26 mouse cellular contexts compared by ENCODE assay signal in the genomic region with DNA sequence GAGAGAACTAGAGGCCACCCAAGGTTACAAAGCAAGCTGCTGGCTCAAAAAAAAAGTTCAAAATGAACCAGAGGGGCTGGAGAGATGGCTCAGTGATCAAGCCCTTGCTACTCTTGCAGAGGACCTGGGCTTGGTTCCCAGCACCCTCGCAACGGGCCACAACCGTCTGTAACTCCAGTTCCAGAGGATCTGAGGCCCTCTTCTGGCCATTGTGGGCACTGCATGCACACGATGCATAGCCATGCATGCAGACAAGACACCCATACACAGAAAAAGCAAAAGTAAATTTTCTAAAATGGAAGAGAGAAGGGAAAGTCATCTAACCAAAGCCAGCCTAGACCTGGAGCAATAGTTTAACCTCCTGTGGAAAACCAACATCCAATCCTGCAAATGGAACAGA.
A peak's percentile ranks its signal among the peaks of the same experiment; 100 is the strongest.
DNase-seq lines count a peak whose midpoint lies in the region; ATAC-seq and TF ChIP-seq lines count a peak whose summit lies in the region.
"Had no signal": no experiment of that assay in that cellular context is flagged by ENCODE, and none has a peak within 500 bp of the region (broad histone marks: within the 10 kb centered on the region; RNA-seq: fewer than 3 reads in every experiment).

No protein-coding gene starts in this region.

- TF ChIP-seq RAD21 in CH12.LX (IDR thresholded peaks at IDR 0.05; ENCODE audit: low read depth, low read length) = no peak

- TF ChIP-seq CTCF in hindbrain, postnatal 0 days (IDR thresholded peaks at IDR 0.05; ENCODE audit: low read depth) = peak; percentile 15; the same call in 1 of the 2 replicates
- peak; percentile 19; the same call in 1 of the 2 replicates for TF ChIP-seq CTCF in liver, postnatal 0 days (IDR thresholded peaks at IDR 0.05; ENCODE audit: low read depth)
- TF ChIP-seq CTCF in CH12.LX (conservative IDR thresholded peaks at IDR 0.05 in 1 of 2, IDR thresholded peaks at IDR 0.05 in 1 of 2; ENCODE audit: low read depth in 2 of 2, low read length in 2 of 2) = peak in 1 of 2 experiments; percentile 20; a peak in 2 of 4 replicates

- H3K36me3 ChIP-seq in hindbrain, postnatal 0 days (ENCODE audit: insufficient read depth, low read length) = 0 out of 2 replicates have a peak, but pooled peaks cover 2% of the 10 kb centered on the region
- H3K36me3 ChIP-seq in hindbrain, embryonic 14.5 days (replicated peaks; ENCODE audit: control insufficient read depth, insufficient read depth) = peaks cover under 1% of the 10 kb centered on the region; the same call in 1 of the 2 replicates
- peaks cover under 1% of the 10 kb centered on the region; the same call in 1 of the 2 replicates for H3K36me3 ChIP-seq in liver, postnatal 0 days (replicated peaks; ENCODE audit: insufficient read depth, low read length)
- no peaks in the 10 kb centered on the region; the same call in 1 of the 2 replicates for H3K36me3 ChIP-seq in liver, embryonic 12.5 days
- peaks cover 0 to 19% of the 10 kb centered on the region in 2 experiments for H3K36me3 ChIP-seq in CH12.LX (replicated peaks in 1 of 2; ENCODE audit: control insufficient read depth in 1 of 2, insufficient read depth in 1 of 2, low read length in 1 of 2)
- H3K36me3 ChIP-seq: kidney, embryonic 15.5 days; lung, embryonic 15.5 days; stomach, embryonic 15.5 days had no signal

- H3K27me3 ChIP-seq in hindbrain, postnatal 0 days (ENCODE audit: insufficient read depth, low read length) = no peaks in the 10 kb centered on the region
- no peaks in the 10 kb centered on the region for H3K27me3 ChIP-seq in hindbrain, embryonic 14.5 days (ENCODE audit: control insufficient read depth, insufficient read depth, low read length)
- no peaks in the 10 kb centered on the region for H3K27me3 ChIP-seq in liver, postnatal 0 days (ENCODE audit: insufficient read depth, low read length)
- H3K27me3 ChIP-seq in liver, embryonic 12.5 days (replicated peaks) = no peaks in the 10 kb centered on the region
- no peaks in the 10 kb centered on the region for H3K27me3 ChIP-seq in CH12.LX (replicated peaks)
- H3K27me3 ChIP-seq: hindbrain, embryonic 15.5 days; kidney, embryonic 15.5 days; lung, embryonic 15.5 days; neural tube, embryonic 15.5 days; stomach, embryonic 15.5 days had no signal

- dilution Hi-C loops in CH12.LX (cut with MboI; ENCODE audit: extremely low pct_ligation_motif_present, extremely low pct_unique_long_range_greater_than_20kb, low sequenced_read_pairs) = no loop called here

- H3K9me3 ChIP-seq in hindbrain, postnatal 0 days (ENCODE audit: low read length) = no peaks in the 10 kb centered on the region
- no peaks in the 10 kb centered on the region for H3K9me3 ChIP-seq in hindbrain, embryonic 14.5 days (ENCODE audit: control insufficient read depth, low read length)
- H3K9me3 ChIP-seq in liver, postnatal 0 days (ENCODE audit: low read length) = peaks cover 4% of the 10 kb centered on the region; the same call in 1 of the 2 replicates
- peaks cover 12% of the 10 kb centered on the region for H3K9me3 ChIP-seq in liver, embryonic 12.5 days (replicated peaks)
- H3K9me3 ChIP-seq in CH12.LX (replicated peaks; ENCODE audit: low read length) = peaks cover 4% of the 10 kb centered on the region
- H3K9me3 ChIP-seq: hindbrain, embryonic 15.5 days; lung, embryonic 15.5 days; neural tube, embryonic 15.5 days; stomach, embryonic 15.5 days had no signal

- H3K27ac ChIP-seq in hindbrain, postnatal 0 days = no peak overlapping the region
- H3K27ac ChIP-seq in hindbrain, embryonic 14.5 days = no peak overlapping the region
- H3K27ac ChIP-seq in liver, postnatal 0 days (ENCODE audit: low read depth) = no peak overlapping the region
- no peak overlapping the region for H3K27ac ChIP-seq in liver, embryonic 12.5 days
- no peak overlapping the region for H3K27ac ChIP-seq in CH12.LX (ENCODE audit: insufficient read depth, low read depth)
- H3K27ac ChIP-seq: forebrain, embryonic 10.5 days; hindbrain, embryonic 15.5 days; kidney, embryonic 15.5 days; left cerebral cortex, adult 2 months; lung, embryonic 15.5 days; macrophage; neural tube, embryonic 15.5 days; stomach, embryonic 15.5 days had no signal

- no peak overlapping the region for H3K4me3 ChIP-seq in hindbrain, postnatal 0 days (ENCODE audit: low read length)
- no peak overlapping the region for H3K4me3 ChIP-seq in hindbrain, embryonic 14.5 days (replicated peaks; ENCODE audit: low read length)
- H3K4me3 ChIP-seq in liver, postnatal 0 days (ENCODE audit: low read depth, low read length) = no peak overlapping the region
- H3K4me3 ChIP-seq in liver, embryonic 12.5 days = no peak overlapping the region
- no peak overlapping the region for H3K4me3 ChIP-seq in CH12.LX (replicated peaks in 1 of 3; ENCODE audit: low read depth in 2 of 3, low read length in 2 of 3, poor library complexity in 1 of 3)
- H3K4me3 ChIP-seq: forebrain, embryonic 10.5 days; hindbrain, embryonic 15.5 days; kidney, embryonic 15.5 days; left cerebral cortex, adult 2 months; lung, embryonic 15.5 days; neural tube, embryonic 15.5 days; stomach, embryonic 15.5 days had no signal

- H3K79me2 ChIP-seq in CH12.LX (replicated peaks; ENCODE audit: control insufficient read depth, extremely low read depth, insufficient read depth, poor library complexity, severe bottlenecking) = no peaks in the 10 kb centered on the region

- no peaks in the 10 kb centered on the region for H3K4me1 ChIP-seq in hindbrain, postnatal 0 days (ENCODE audit: insufficient read depth, low read length)
- H3K4me1 ChIP-seq in hindbrain, embryonic 14.5 days (replicated peaks; ENCODE audit: control insufficient read depth, insufficient read depth, low read length) = peaks cover 10% of the 10 kb centered on the region; the same call in 1 of the 2 replicates
- peaks cover 4% of the 10 kb centered on the region; the same call in 1 of the 2 replicates for H3K4me1 ChIP-seq in liver, postnatal 0 days (ENCODE audit: insufficient read depth)
- peaks cover 22% of the 10 kb centered on the region for H3K4me1 ChIP-seq in liver, embryonic 12.5 days
- H3K4me1 ChIP-seq in CH12.LX (ENCODE audit: control insufficient read depth in 1 of 2, insufficient read depth in 2 of 2) = no peaks in the 10 kb centered on the region
- H3K4me1 ChIP-seq: kidney, embryonic 15.5 days; lung, embryonic 15.5 days; stomach, embryonic 15.5 days had no signal

- in situ Hi-C loops in CH12.LX (cut with MboI; ENCODE audit: low pct_ligation_motif_present, low pct_unique_long_range_greater_than_20kb, low sequenced_read_pairs) = no loop called here

- TF ChIP-seq EP300 in liver, postnatal 0 days (IDR thresholded peaks at IDR 0.05; ENCODE audit: low read depth) = no peak
- no peak for TF ChIP-seq EP300 in CH12.LX (IDR thresholded peaks at IDR 0.05; ENCODE audit: low read length)

- no peak for DNase-seq in hindbrain, postnatal 0 days (ENCODE audit: low spot score)
- no peak for DNase-seq in hindbrain, embryonic 14.5 days (ENCODE audit: low spot score)
- DNase-seq in liver, postnatal 0 days = no peak
- DNase-seq in CH12.LX (ENCODE audit: extremely low read depth) = no peak
- DNase-seq in R1 (ENCODE audit: low read depth, low spot score) = peak; percentile 40
- no peak for DNase-seq in embryo, embryonic 11 days
- DNase-seq in urinary bladder, postnatal 4 days (ENCODE audit: low spot score in 2 of 2) = no peak
- DNase-seq: cerebellum, adult 11-12 months; cerebellum, postnatal 10 days; gastrocnemius, postnatal 36 days; heart, postnatal 4 days; kidney, postnatal 4 days; layer of hippocampus, adult 9-11 months; right cerebral cortex, adult 18-20 months; right cerebral cortex, postnatal 4 days; thymus, postnatal 14 days had no signal

- ATAC-seq in hindbrain, postnatal 0 days = no peak
- no peak for ATAC-seq in hindbrain, embryonic 14.5 days (ENCODE audit: low FRiP score)
- ATAC-seq in liver, postnatal 0 days = no peak
- ATAC-seq in liver, embryonic 12.5 days = no peak
- ATAC-seq: intestine, embryonic 16.5 days had no signal

- no peak overlapping the region for H3K4me2 ChIP-seq in hindbrain, postnatal 0 days (ENCODE audit: low read depth, low read length)
- no peak overlapping the region for H3K4me2 ChIP-seq in hindbrain, embryonic 14.5 days (replicated peaks)
- no peak overlapping the region for H3K4me2 ChIP-seq in liver, postnatal 0 days (ENCODE audit: low read depth, low read length)
- H3K4me2 ChIP-seq in liver, embryonic 12.5 days = no peak overlapping the region
- H3K4me2 ChIP-seq in CH12.LX (ENCODE audit: insufficient read depth, low read depth, poor library complexity, severe bottlenecking) = no peak overlapping the region
- H3K4me2 ChIP-seq: hindbrain, embryonic 15.5 days; kidney, embryonic 15.5 days; lung, embryonic 15.5 days; neural tube, embryonic 15.5 days; stomach, embryonic 15.5 days had no signal

- H3K9ac ChIP-seq in hindbrain, postnatal 0 days (replicated peaks; ENCODE audit: low read length) = no peak overlapping the region
- H3K9ac ChIP-seq in hindbrain, embryonic 14.5 days = no peak overlapping the region
- no peak overlapping the region for H3K9ac ChIP-seq in liver, postnatal 0 days (replicated peaks)
- no peak overlapping the region for H3K9ac ChIP-seq in liver, embryonic 12.5 days
- no peak overlapping the region for H3K9ac ChIP-seq in CH12.LX (ENCODE audit: insufficient read depth, low read depth)
- H3K9ac ChIP-seq: hindbrain, embryonic 15.5 days; kidney, embryonic 15.5 days; lung, embryonic 15.5 days; neural tube, embryonic 15.5 days; stomach, embryonic 15.5 days had no signal

- TF ChIP-seq POLR2A in CH12.LX (IDR thresholded peaks at IDR 0.05; ENCODE audit: low read depth, low read length) = no peak

- 97% methylated on average over 4 of the region's 4 CpGs for WGBS in hindbrain, postnatal 0 days
- 93% methylated on average over 4 of the region's 4 CpGs for WGBS in hindbrain, embryonic 14.5 days
- 85% methylated on average over 4 of the region's 4 CpGs for WGBS in liver, postnatal 0 days (ENCODE audit: insufficient replicate concordance)
- 81% methylated on average over 4 of the region's 4 CpGs for WGBS in liver, embryonic 12.5 days (ENCODE audit: insufficient replicate concordance)

TF ChIP-seq in CH12.LX, 34 proteins besides CTCF, POLR2A, EP300 and RAD21:
- TF ChIP-seq CHD2 (IDR thresholded peaks at IDR 0.05; ENCODE audit: low read length) = 0 out of 2 replicates have a peak, but pooled peaks have one; percentile 13
- TF ChIP-seq ZNF384 (IDR thresholded peaks at IDR 0.05; ENCODE audit: low read depth, low read length) = no peak
